Mouse (Mus musculus) lung, adult 10 weeks (tissue): ENCODE measurements around the gene Tbcc. TPM values are rescaled to one million over a fixed set of nuclear protein-coding genes. Genes with fewer than 3 reads are reported as not detected.

Source experiments
- polyA plus RNA-seq: library from polyadenylated mRNA; stranded (reverse); fragments of 350-450 nt; fragmentation: Illumina TruSeq; extraction: RNeasy Lipid Tissue Mini Kit (QIAGEN cat#74804); gene quantifications from one replicate; pipeline ENCODE4 v1.2.3, GENCODE M21; 2014; ENCODE audit warnings: low read depth, low replicate concordance; ENCODE audit not compliant: insufficient read depth

Gene Tbcc
- polyA plus RNA-seq = 21.2 TPM

DNA sequence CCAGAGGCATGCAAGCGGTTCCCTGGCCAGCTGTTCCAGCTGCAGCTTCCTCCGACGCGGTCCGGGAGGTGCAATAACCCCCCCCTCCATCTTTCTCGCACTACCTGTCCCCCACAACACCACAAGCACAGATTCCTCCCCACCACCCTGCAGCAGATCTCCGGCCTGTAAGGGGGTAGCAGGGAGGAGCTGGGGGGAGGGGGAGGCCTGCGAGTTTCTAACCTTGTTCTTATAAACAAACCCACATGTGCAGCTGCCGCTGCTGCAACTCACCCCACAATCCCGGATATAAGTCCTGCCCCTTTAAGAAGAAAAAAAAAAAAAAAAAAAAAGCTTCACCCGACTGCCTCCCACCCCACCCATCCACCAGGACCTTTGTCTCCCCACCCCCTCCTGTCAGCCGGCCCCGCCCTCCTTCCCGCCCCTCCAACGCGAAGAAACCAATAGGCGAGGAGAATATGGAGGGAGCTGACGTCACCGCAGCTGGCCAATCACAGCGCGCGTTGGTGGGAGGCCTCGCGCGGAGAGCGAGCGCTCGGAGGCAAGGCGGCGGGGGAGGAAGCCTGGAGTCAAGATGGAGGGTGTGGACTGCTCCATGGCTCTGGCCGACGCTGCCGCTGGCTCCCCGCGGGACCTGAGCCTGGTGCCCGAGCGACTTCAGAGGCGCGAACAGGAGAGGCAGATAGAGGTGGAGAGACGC is at the start of gene Tbcc:
TSS of gene Tbcc (plus strand) at position 569 of the 700 bp plus-strand sequence.

DNA sequence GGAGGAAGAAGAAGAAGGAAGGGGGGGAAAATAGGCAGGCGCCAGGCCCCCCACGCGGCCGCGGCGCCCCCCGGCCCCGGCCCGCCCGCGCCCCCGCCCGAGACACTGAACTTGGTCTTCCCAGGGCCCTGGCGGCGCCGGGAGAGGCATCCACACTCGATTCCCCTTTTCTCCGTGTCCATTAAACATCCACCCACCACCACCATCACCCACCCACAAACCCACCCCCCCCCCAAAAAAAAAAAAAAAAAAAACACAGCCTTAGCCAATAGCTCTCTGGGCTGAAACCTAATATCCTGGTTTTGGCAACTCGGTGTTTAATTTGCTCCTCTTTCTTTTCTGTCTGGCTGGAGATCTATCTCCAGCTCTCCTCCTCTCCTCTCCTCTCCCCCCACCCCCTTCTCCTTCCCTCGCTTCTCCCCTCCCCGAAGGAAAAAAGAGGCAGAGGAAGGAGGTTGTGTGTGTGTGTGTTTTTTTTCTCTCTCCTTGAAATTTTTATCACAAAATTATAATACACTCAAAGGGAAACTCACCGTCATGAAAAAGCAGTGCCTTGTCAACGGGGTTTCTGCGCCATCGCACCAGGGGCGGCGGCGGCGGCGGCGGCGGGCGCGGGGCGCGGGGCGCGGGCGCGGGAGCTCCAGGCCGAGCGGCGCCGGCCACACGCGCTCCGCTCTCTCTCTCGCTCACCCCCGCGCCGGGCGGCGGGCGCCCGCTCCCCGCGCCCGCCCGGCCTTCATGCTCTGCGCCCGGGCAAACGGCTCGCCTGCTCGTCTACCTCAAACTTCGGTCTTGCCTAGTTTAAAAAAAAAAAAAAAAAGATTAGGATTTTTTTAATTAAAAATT is 32.4 kb upstream of the Tbcc start, which contains the start of gene Bicral:
TSS of gene Bicral (minus strand) at position 580 of the 846 bp plus-strand sequence.

DNA sequence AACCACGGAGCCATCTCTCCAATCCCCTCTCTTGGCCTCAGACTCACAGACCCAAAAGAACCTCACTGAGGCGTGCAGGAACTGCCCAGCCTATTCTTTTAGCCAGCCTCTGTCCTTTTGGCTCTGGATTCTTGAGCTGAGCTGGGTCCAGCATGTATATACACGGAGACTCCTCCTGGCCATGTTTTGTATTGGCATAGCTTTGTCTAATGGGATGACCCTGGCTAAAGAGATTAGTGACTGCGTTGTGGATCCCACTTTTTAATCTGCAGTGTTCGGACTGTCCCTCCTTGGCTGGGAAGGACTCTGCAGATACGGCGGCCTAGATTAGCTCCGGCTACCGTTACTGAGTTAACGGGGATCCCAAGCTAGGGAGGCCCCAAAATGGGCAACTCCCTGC is 19.7 kb downstream of the Tbcc start, which contains the start of gene Prph2:
TSS of gene Prph2 (plus strand) at position 274 of the 400 bp plus-strand sequence.

Other genes with a start within 250 kb of the Tbcc start
- gene Klc4, start 244.7 kb upstream of the Tbcc start, polyA plus RNA-seq = 16.5 TPM
- gene Mrpl2, start 244.5 kb upstream of the Tbcc start, polyA plus RNA-seq = 53.2 TPM
- gene Cul7, start 240.3 kb upstream of the Tbcc start, polyA plus RNA-seq = 15.0 TPM
- 22.9 TPM for gene Rrp36, start 216.3 kb upstream of the Tbcc start, polyA plus RNA-seq
- gene Mea1, start 211.9 kb upstream of the Tbcc start, polyA plus RNA-seq = 106 TPM
- gene Klhdc3, start 209.8 kb upstream of the Tbcc start, polyA plus RNA-seq = 33.7 TPM
- gene Ppp2r5d, start 185.6 kb upstream of the Tbcc start, polyA plus RNA-seq = 21.6 TPM
- gene Pex6, start 179.2 kb upstream of the Tbcc start, polyA plus RNA-seq = 25.9 TPM
- gene Gnmt, start 161.5 kb upstream of the Tbcc start, polyA plus RNA-seq = 10.9 TPM
- gene Cnpy3, start 138.5 kb upstream of the Tbcc start, polyA plus RNA-seq = 38.7 TPM
- not detected for gene Ptcra, start 127.0 kb upstream of the Tbcc start, polyA plus RNA-seq
- gene 2310039H08Rik, start 118.0 kb upstream of the Tbcc start, polyA plus RNA-seq = 25.5 TPM
- 48.3 TPM for gene Rpl7l1, start 108.0 kb upstream of the Tbcc start, polyA plus RNA-seq
- 4.0 TPM for gene Bicral, start 32.2 kb upstream of the Tbcc start, polyA plus RNA-seq
- not detected for gene Prph2, start 19.8 kb downstream of the Tbcc start, polyA plus RNA-seq
- 8.0 TPM for gene Ubr2, start 119.9 kb downstream of the Tbcc start, polyA plus RNA-seq